Mouse (Mus musculus) olfactory bulb, adult 2 months (tissue): Measurements from ENCODE around the gene Dhrs9. TPM values are rescaled to one million over a fixed set of nuclear protein-coding genes. Genes with fewer than 3 reads are reported as not detected.

ENCODE experiments used
- H3K27ac ChIP-seq: fragments of 200-500 bp; 2 replicates; pipeline ENCODE4 v1.5.1; 2012; ENCODE audit warnings: low read depth, low read length; ENCODE audit not compliant: insufficient read depth
- H3K4me1 ChIP-seq: fragments of 200-500 bp; 2 replicates; pipeline ENCODE4 v1.6.1; 2012; ENCODE audit warnings: low read length; ENCODE audit not compliant: control insufficient read depth, insufficient read depth
- H3K4me3 ChIP-seq: fragments of 200-500 bp; 2 replicates; pipeline ENCODE4 v1.5.1; 2012; ENCODE audit warnings: mild to moderate bottlenecking, low read depth, low read length, moderate library complexity; ENCODE audit not compliant: insufficient read depth
- CTCF ChIP-seq: fragments of 200-500 bp; IDR thresholded peaks from 2 replicates; pipeline ENCODE4 v1.5.1; 2012; ENCODE audit warnings: low read depth, mild to moderate bottlenecking, low read length, moderate library complexity; ENCODE audit not compliant: insufficient read depth
- POLR2A ChIP-seq: fragments of 200-500 bp; IDR thresholded peaks from 2 replicates; pipeline ENCODE4 v1.6.1; 2012; ENCODE audit warnings: mild to moderate bottlenecking, low read depth, low read length, moderate library complexity; ENCODE audit not compliant: insufficient read depth
- WGBS: fragments of 180-500 bp; shearing (Covaris S2); methylation state at CpG from one replicate; pipeline ENCODE4 v1.1.7; 2018; 5-methylcytosine and 5-hydroxymethylcytosine counted together
- polyA plus RNA-seq: library from polyadenylated mRNA; stranded (reverse); fragments of >200 nt; gene quantifications from 2 replicates; pipeline ENCODE4 v1.2.4, GENCODE M21; 2012; ENCODE audit warnings: low replicate concordance; ENCODE audit not compliant: missing spikeins, insufficient read depth, insufficient read length

Gene Dhrs9
- polyA plus RNA-seq, 1 experiment: not detected

- 97% methylated on average over 5 of the region's 5 CpGs for WGBS
- Histone ChIP-seq H3K4me3 (no peak overlapping the region), H3K4me1 (no peaks in the 10 kb centered on the region), H3K27ac (no peak overlapping the region)
- TF ChIP-seq POLR2A (no peak), CTCF (no peak)
Observed at GRCm38 (mm10) chr2:69405692-69406091, 25.4 kb downstream of the Dhrs9 start.

DNA sequence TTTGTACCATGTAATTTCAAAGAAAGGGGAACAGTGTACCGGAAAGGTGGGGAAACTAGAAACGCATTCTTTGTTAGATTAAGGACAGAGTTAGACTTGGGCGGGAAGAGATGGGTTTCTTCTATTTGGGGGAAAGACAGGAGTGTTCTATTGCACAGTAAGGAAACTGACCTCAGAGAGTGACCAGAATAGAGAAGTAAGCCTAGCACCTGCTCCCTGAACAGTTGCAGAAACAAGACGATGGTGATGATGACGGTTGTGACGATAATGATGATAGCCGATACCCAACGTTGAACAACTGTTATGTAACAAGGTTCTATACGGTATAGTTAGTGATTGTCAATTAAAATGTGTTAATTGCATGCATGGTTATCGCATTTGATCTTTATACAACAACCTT lies 34.3 kb downstream of the Dhrs9 start:
- WGBS: 95% methylated on average over 10 of the region's 10 CpGs
- Histone ChIP-seq H3K4me1 (peaks cover 7% of the 10 kb centered on the region), H3K27ac (no peak overlapping the region), H3K4me3 (no peak overlapping the region)
- TF ChIP-seq CTCF: no peak
- no peak for TF ChIP-seq POLR2A

DNA sequence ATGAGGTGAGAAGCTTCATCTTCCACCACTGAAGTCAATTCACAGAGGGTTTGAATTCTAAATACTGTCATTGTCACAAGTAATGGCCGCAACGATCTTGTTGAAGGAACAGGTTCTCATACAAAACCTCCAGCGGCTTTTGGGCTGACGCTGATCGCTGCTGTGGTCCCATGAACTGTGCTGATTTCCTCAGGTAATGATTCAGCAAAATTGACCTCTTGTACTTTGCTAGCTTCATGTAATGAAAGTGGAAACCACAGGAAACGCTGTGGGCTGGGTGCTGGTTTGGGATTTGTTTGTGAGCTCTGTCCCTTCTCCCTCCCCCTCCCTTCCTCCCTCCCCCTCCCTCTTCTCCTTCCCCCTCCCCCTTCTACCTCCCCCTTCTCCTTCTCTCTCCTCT lies 34.8 kb downstream of the Dhrs9 start:
- WGBS: 92% methylated on average over 6 of the region's 6 CpGs
- Histone ChIP-seq H3K4me1 (peaks cover 7% of the 10 kb centered on the region), H3K4me3 (no peak overlapping the region), H3K27ac (no peak overlapping the region)
- TF ChIP-seq POLR2A: no peak
- no peak for TF ChIP-seq CTCF

DNA sequence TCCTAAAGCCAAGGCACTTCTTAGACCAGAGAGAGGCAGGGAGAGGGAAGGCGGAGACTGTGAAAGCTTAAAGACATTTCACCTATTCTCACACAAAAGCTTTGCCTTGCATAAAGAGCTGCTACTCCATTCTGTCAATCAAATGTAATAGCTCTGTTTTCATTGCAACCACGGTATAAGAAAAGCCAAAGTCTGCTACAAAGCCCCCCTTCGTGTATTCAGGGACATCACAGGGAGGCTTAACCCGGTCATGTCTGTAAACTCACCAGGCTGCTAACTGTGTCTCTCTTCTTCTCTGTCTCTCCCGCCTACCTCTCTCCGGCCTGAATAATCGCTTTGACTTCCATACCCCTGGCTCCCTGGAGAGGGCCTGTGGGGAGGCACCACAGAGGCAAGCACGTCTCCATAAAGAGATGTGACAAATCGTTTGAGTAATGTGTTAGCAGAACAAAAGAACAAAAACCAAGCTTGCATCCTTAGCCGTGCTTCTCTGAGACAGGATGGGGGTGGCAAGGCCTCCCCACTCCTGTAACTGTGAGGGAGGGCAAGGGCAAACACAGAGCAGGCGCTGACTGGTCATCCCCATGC lies 38.1 kb downstream of the Dhrs9 start:
- no peak for TF ChIP-seq POLR2A
- no peak for TF ChIP-seq CTCF
- 20% methylated on average over 11 of the region's 11 CpGs for WGBS
- Histone ChIP-seq H3K4me1 (peaks cover 7% of the 10 kb centered on the region), H3K4me3 (no peak overlapping the region), H3K27ac (no peak overlapping the region)

GRCm38 (mm10) chr2:69424829-69425228 lies 44.6 kb downstream of the Dhrs9 start:
- no peaks in the 10 kb centered on the region for H3K4me1 ChIP-seq
- H3K27ac ChIP-seq: no peak overlapping the region
- 78% methylated on average over 5 of the region's 5 CpGs for WGBS
- no peak overlapping the region for H3K4me3 ChIP-seq
- TF ChIP-seq CTCF: no peak
- no peak for TF ChIP-seq POLR2A

GRCm38 (mm10) chr2:69426081-69426480 lies 45.8 kb downstream of the Dhrs9 start:
- Histone ChIP-seq H3K27ac (no peak overlapping the region), H3K4me1 (no peaks in the 10 kb centered on the region), H3K4me3 (no peak overlapping the region)
- TF ChIP-seq POLR2A (no peak), CTCF (no peak)
- WGBS: 100% methylated on average over 1 of the region's 1 CpGs

DNA sequence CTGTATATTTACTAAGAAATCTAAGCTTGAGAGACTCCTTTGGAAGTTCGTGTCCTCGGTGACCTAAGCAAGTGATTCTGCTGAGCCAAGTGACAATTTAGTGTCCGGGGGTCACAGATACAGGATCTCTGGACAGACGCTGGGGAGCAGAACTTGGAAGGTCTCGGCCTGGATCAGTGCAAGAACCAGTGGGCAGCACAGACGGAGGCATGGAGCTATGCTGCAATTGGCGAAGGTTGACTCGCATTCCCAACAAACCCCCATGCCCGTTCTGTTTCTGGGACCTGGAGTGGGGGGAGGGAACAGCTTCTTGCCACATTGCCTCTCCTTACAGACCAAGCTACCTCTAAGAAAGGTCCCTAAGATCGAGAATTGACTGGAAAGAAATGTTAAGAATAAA lies 46.9 kb downstream of the Dhrs9 start:
- no peak overlapping the region for H3K4me3 ChIP-seq
- no peak overlapping the region for H3K27ac ChIP-seq
- no peak for TF ChIP-seq CTCF
- TF ChIP-seq POLR2A: no peak
- WGBS: 90% methylated on average over 10 of the region's 10 CpGs
- no peaks in the 10 kb centered on the region for H3K4me1 ChIP-seq

GRCm38 (mm10) chr2:69428116-69428515 lies 47.9 kb downstream of the Dhrs9 start:
- Histone ChIP-seq H3K4me3 (no peak overlapping the region), H3K4me1 (no peaks in the 10 kb centered on the region), H3K27ac (no peak overlapping the region)
- TF ChIP-seq CTCF: no peak
- no peak for TF ChIP-seq POLR2A
- WGBS: 35% methylated on average over 3 of the region's 3 CpGs

- no peaks in the 10 kb centered on the region for H3K4me1 ChIP-seq
- H3K4me3 ChIP-seq: no peak overlapping the region
- 78% methylated on average over 3 of the region's 3 CpGs for WGBS
- no peak overlapping the region for H3K27ac ChIP-seq
- TF ChIP-seq CTCF: no peak
- TF ChIP-seq POLR2A: no peak
Observed at GRCm38 (mm10) chr2:69441656-69442055, 61.4 kb downstream of the Dhrs9 start.
